Mouse (Mus musculus) gastrocnemius, postnatal 36 days (tissue): Measurements from ENCODE around the gene Qprt. TPM values are rescaled to one million over a fixed set of nuclear protein-coding genes. Genes with fewer than 3 reads are reported as not detected.

Source experiments
- DNase-seq, 2 experiments: peaks; one replicate each; pipeline ENCODE4 v3.0.0; 2022
- intact Hi-C: fragments of 180-260 bp; cut with DNase I; formaldehyde crosslinking; loops from one replicate; pipeline ENCODE4 v1.15.1; 2025
- long read RNA-seq, 2 experiments: library from polyadenylated mRNA; stranded (forward); transcript quantifications; one replicate each; pipeline ENCODE4 v2.0.0; 2021
- total RNA-seq, 2 experiments: library from RNA; stranded (reverse); gene quantifications; 2 replicates each; pipeline ENCODE4 v1.2.3; 2021

Qprt gene
- total RNA-seq, result under 1 TPM; 0.15 to 0.76 TPM
- long read RNA-seq, experiment 1, result 0 reads
- long read RNA-seq, experiment 2, partial matches to known transcripts, result 1 of 1 reads
- long read RNA-seq, experiment 2, other reads (novel, unspliced or antisense), result 0 of 1 reads

DNA sequence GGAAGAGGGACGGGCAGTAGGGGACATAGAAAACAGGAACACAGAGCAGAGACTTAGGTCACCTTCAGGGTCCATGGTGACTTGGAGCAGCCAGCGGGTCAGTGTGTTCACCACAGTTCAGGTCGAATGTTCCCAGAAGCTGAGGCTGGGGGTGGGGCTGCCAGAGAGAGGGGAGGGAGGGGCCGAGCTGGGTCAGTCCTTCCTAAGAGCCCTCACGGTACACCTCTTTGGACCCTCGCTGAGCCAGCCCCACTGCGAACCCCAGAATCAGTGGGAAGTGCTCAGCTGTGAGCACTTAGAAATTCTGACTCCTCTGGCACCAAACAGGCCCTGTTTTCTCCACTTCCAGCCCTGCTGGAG lies at the start of gene Qprt:
TSS of gene Qprt (minus strand) at position 316 of the 360 bp plus-strand sequence.
- intact Hi-C loops, result no loop called here
- DNase-seq, result no peak

GRCm38 (mm10) chr7:127166501-127166900 lies 44.5 kb upstream of the Qprt start:
- intact Hi-C loops, result no loop called here

DNA sequence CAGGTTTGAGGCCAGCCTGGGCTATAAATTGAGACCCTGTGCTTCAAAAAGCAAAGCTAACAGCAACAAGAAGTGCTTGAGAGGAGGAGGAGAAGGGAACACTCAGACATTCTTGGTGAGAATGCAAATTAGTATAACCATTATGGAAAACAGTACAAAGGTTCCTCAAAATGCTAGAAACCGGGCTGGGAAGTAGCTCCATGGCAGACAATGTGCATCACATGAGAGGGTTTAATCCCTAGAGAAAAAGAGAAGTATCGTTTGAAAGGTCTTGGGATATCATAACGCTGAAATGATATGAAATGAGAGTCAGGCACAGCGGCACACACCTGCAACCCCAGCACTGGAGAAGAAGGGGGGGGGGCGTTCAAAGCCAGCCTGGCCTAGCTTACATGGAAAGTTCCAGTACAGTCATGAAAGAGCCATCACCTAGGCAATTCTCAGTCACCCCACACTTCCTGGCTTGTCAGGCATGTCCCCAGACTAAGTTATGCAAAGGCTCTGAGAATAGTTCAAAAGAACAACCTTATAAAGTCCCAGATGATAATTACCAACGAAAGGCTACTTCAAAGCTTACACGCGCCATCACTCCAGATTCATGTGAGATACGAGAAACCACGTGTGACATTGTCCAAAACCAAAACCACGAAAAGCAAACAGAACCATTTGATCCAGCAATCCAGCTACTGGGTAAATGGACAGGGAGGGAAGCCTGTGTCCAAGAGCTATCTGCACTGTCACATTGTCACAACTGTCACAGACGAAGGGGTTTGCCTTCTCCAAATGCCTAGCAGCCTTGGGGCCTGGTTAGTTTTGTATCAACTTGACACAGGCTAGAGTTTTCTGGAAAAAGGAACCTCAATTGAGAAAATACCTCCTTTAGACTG lies 43.8 kb upstream of the Qprt start:
- DNase-seq, result no peak
- intact Hi-C loops, result no loop called here

More at GRCm38 (mm10) chr7:127166501-127166900, 44.5 kb upstream of the Qprt start:
- DNase-seq, result no peak

DNA sequence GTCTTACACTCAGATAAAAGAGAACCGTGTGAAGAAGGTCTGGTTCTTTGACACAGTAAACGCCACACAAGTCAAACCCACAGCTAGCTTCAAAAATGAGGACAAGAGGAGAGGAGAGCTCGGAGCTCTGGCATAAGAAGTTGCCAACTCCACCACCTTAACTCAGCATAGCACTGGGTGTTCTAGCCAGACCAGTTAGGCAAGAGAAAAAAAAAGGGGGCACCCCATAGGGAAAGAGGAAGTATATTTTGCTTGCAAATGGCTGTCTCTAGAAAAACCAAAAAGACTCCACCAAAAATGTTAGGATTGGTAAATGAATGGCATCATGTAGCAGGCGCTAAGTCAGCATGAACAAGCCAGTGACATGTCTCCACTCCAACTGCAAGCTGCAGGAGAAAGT lies 42.0 kb upstream of the Qprt start:
- no peak for DNase-seq
- intact Hi-C loops, result no loop called here

DNA sequence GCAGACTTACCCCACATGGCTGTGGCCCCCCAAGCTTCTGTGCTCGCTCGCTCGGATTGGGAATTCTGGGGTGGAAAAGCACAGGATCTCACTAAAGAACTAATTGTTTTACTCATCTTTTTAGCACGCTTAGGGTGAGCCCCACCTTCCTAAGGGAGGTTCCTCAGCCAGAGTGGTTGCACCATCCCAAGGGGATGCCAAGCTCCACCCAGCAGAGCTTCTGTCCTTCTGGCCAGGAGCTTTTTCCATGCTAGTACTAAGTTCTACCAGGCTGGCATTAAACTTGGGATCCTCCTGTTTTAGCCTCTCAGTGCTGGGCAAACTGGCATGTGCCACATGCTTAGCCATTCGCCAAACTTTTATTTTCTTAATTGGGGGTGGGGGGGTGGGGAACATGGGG lies 40.5 kb upstream of the Qprt start:
- intact Hi-C loops, result no loop called here
- DNase-seq, result no peak

DNA sequence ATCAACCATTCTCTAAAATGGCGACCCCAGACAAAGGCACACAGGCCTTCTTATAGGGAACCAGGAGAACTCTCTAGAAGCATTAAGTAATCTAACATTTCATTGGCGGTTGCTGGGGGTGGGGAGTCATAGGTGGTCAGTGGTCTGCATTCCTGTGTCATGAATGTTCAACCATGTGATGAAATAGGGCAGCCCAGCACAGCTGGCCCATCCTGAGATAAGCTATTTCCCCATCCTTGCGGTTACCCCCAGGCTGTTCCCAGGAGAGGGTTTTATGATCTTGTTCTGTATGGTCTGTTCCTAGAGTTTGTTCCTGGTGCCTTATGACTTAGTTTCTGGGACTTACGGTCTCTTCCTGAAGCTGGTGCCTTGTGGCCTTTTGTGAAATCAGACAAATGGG lies 35.5 kb upstream of the Qprt start:
- no peak for DNase-seq
- intact Hi-C loops, result no loop called here

GRCm38 (mm10) chr7:127153477-127153876 lies 31.5 kb upstream of the Qprt start:
- no peak for DNase-seq
- intact Hi-C loops, result no loop called here

- intact Hi-C loops, result no loop called here
- DNase-seq, result no peak
Observed at GRCm38 (mm10) chr7:127152464-127152863, 30.4 kb upstream of the Qprt start.

DNA sequence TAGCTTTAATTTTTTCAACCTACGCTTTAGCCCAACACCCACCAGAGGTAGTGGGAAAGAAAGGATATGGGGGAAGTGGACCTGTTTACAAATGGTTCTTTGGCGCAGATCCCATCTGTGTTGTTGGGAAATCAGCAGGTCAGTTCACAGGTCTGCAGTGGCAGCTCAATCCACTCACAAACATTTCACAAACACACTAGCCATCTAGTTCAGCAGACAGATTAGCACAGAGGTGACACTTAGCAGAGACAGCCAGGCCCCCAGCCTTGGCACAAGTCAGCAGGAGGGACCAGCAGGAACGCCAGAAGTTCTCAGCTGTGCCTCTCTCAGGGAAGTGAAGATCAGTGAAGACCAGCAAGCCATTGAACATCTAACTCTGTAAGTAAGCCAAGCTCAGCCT lies 25.9 kb upstream of the Qprt start:
- intact Hi-C loops, result no loop called here
- no peak for DNase-seq

DNA sequence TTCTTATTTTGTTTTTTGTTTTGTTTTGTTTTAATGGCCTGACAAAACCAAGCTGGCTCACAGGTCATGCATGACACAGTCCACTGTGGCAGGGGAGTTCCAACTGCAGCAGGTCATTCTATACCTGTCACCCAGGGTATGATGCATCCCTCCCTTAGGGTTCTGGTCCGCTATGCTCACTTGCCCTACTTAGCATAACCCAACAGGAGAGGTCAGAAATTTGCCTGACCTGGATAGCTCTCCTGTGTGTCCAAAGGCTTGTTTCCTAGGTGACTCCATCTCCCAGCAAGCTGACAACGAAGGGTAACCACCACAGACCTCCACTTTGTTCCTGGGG lies 24.2 kb upstream of the Qprt start:
- intact Hi-C loops, result no loop called here
- DNase-seq, result no peak

- intact Hi-C loops, result no loop called here
- DNase-seq, result no peak
Observed at GRCm38 (mm10) chr7:127145387-127146266, 23.6 kb upstream of the Qprt start.

DNA sequence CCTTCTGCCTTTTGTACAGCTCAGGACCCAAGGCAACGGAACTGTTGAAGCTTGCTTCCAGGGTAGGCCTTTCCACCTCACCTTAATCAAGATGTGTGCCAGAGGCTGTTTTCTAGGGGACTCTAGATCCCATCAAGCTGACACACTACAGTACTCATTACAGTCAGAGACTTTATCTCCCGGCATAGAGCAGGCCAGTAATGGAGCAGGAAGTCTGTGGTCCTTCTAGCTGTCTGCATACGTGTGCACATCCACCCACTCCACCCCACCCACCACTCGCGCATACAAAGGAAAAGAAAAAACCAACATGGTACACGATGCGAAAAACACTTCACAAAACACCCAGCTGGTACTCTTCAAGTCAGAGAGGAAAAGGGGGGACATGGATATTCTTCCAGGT lies 22.4 kb upstream of the Qprt start:
- no peak for DNase-seq
- intact Hi-C loops, result no loop called here

GRCm38 (mm10) chr7:127142666-127143065 lies 20.6 kb upstream of the Qprt start:
- DNase-seq, result no peak
- intact Hi-C loops, result no loop called here

GRCm38 (mm10) chr7:127142214-127142613 lies 20.2 kb upstream of the Qprt start:
- DNase-seq, result no peak
- intact Hi-C loops, result no loop called here

DNA sequence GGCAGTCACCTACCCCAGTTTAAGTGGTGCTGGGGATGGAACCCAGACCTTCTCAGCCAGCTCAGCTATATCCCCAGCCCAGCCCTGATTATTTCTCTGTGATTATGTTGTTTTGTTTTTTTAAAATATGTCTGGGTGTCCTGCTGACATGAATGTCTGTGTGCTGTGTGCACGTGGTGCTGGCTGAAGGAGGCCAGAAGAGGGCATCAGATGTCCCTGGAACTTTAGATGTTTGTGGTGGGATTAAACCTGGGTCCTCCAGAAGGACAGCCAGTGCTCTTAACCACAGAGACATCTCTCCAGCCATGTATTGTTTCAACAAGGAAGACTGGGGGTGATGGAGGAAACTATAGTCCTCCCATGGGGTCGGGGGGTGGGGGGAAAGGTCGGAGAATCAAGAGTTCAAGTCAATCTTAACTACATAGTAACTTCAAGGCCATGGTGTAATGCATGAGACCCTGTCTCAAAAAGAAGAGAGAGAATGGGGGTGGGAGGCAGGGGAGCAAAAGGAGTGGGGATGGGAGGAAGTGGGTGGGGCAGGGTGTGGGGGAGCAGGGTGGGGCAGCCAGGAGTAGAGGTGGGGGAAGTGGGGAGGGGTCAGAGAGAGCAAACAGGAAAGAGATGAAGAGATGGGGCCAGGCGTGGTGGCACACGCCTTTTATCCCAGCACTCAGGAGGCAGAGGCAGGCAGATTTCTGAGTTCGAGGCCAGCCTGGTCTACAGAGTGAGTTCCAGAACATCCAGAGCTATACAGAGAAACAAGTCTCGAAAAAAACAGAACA lies 18.8 kb upstream of the Qprt start:
- no peak for DNase-seq
- intact Hi-C loops, result no loop called here

- no peak for DNase-seq
Observed at GRCm38 (mm10) chr7:127139562-127139961, 17.5 kb upstream of the Qprt start.

GRCm38 (mm10) chr7:127139100-127139499 lies 17.1 kb upstream of the Qprt start:
- intact Hi-C loops, result loop anchor here (5.0 kb wide), 1 partner anchor 43 kb away; no protein-coding TSS in a partner anchor
- no peak for DNase-seq

More at GRCm38 (mm10) chr7:127139562-127139961, 17.5 kb upstream of the Qprt start:
- intact Hi-C loops, result loop anchor here (5.0 kb wide), 1 partner anchor 43 kb away; no protein-coding TSS in a partner anchor

DNA sequence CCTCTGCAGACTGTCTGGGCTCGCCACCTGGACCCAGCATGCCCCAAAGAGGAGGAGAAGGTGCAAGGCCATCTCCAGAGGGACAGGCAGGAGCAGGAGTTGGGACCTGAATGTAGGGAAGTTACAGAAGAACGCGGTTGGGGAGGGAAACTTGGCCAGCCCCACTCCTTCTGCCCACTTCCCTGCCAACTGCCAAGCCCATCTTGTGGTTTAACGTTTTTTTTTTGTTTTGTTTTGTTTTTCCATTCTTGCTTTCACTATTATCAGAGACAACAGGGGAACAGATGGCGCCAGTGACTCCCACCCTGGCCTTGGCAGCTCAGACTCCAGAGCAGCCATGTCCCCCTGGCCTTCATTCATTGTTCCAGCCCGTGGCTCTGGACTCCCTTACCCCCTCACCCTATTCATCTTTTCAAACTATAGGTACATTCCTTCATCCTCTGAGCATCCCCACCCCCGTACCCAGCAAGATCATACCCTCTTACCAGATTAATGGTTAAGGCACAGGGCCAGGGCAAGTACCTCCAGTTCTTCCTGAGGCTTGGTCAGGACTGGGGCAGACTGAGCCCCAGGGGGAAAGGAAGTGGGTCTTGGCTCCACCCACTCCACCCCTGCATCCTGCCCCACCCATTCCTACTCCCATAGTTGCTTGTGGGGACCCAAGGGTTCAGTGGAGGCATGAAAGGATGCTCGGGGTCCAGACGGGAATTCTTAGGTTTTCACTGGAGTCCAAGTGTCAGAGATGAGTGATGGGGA lies 15.4 kb upstream of the Qprt start, which contains the start of gene Spn:
TSS of gene Spn (minus strand) at position 562 of the 756 bp plus-strand sequence.
- intact Hi-C loops, result loop anchor here (5.0 kb wide), 1 partner anchor 45 kb away; no protein-coding TSS in a partner anchor
- no peak for DNase-seq
